Mouse (Mus musculus) thymus, adult 2 months (tissue): ENCODE results near the gene Adat3. TPM values are rescaled to one million over a fixed set of nuclear protein-coding genes. Genes with fewer than 3 reads are reported as not detected.
A peak's percentile ranks its signal among the peaks of the same experiment; 100 is the strongest.

Source experiments
- DNase-seq: peaks from one replicate; pipeline ENCODE4 v3.0.0; 2021
- H3K27ac ChIP-seq: fragments of 200-500 bp; 2 replicates; pipeline ENCODE4 v1.5.1; 2012; ENCODE audit warnings: low read length, control low read depth; ENCODE audit not compliant: control insufficient read depth, insufficient read depth
- H3K27me3 ChIP-seq: fragments of 200-500 bp; 2 replicates; pipeline ENCODE4 v1.6.1; 2012; ENCODE audit warnings: mild to moderate bottlenecking, low read length, moderate library complexity, mixed read lengths; ENCODE audit not compliant: control insufficient read depth, insufficient read depth
- H3K36me3 ChIP-seq: fragments of 200-500 bp; 2 replicates; pipeline ENCODE4 v1.6.1; 2012; ENCODE audit warnings: mild to moderate bottlenecking, low read length, moderate library complexity; ENCODE audit not compliant: control insufficient read depth, insufficient read depth
- H3K4me1 ChIP-seq: fragments of 200-500 bp; replicated peaks from 2 replicates; pipeline ENCODE4 v1.6.1; 2012; ENCODE audit warnings: low read length; ENCODE audit not compliant: control insufficient read depth, insufficient read depth
- H3K4me3 ChIP-seq: fragments of 200-500 bp; 2 replicates; pipeline ENCODE4 v1.5.1; 2012; ENCODE audit warnings: mild to moderate bottlenecking, low read length, control low read depth, moderate library complexity; ENCODE audit not compliant: control insufficient read depth, insufficient read depth
- CTCF ChIP-seq: fragments of 200-500 bp; IDR thresholded peaks from 2 replicates; pipeline ENCODE4 v1.5.1; 2012; ENCODE audit warnings: mild to moderate bottlenecking, control low read depth, low read length, moderate library complexity, borderline replicate concordance; ENCODE audit not compliant: control insufficient read depth, poor library complexity, insufficient read depth; ENCODE audit errors: extremely low read depth
- POLR2A ChIP-seq: fragments of 200-500 bp; IDR thresholded peaks from 2 replicates; pipeline ENCODE4 v1.6.1; 2012; ENCODE audit warnings: mild to moderate bottlenecking, low read length, control low read depth, moderate library complexity; ENCODE audit not compliant: control insufficient read depth, poor library complexity, insufficient read depth; ENCODE audit errors: extremely low read depth
- WGBS: fragments of 180-500 bp; shearing (Covaris S2); methylation state at CpG from one replicate; pipeline ENCODE4 v1.1.7; 2018; 5-methylcytosine and 5-hydroxymethylcytosine counted together
- polyA plus RNA-seq: library from polyadenylated mRNA; depleted of rRNA; stranded (reverse); fragments of >200 nt; gene quantifications from 2 replicates; pipeline ENCODE4 v1.2.3, GENCODE M21; 2012

The Adat3 gene
- polyA plus RNA-seq, 1 experiment: 42.9 TPM

- peak; percentile 99 for DNase-seq
- Histone ChIP-seq H3K27me3 (no peaks in the 10 kb centered on the region), H3K27ac (peak within 1 kb of the TSS; percentile 70), H3K36me3 (no peaks in the 10 kb centered on the region), H3K4me3 (peak within 1 kb of the TSS; percentile 75), H3K4me1 (peaks cover 34% of the 10 kb centered on the region)
- TF ChIP-seq CTCF (0 out of 2 replicates have a peak, but pooled peaks have one; percentile 10), POLR2A (peak; percentile 14; the same call in 1 of the 2 replicates)
- under 1% methylated on average over 82 of the region's 97 CpGs for whole genome bisulfite sequencing
Measured at GRCm38 (mm10) chr10:80577195-80578130, 25.2 kb upstream of the Adat3 start, which contains the start of gene Klf16. Gene Klf16 (minus strand): TSS chr10:80577321.

- no peaks in the 10 kb centered on the region for H3K27me3 ChIP-seq
- peak overlapping the region; percentile 75 for H3K4me3 ChIP-seq
- peaks cover 32% of the 10 kb centered on the region for H3K4me1 ChIP-seq
- DNase-seq: peak; percentile 88
- H3K27ac ChIP-seq: peak overlapping the region; percentile 70
- TF ChIP-seq POLR2A: peak; percentile 49; the same call in 1 of the 2 replicates
- TF ChIP-seq CTCF: peak; percentile 98
- WGBS: under 1% methylated on average over 29 of the region's 29 CpGs
- H3K36me3 ChIP-seq: no peaks in the 10 kb centered on the region
Measured at GRCm38 (mm10) chr10:80578131-80578750, 24.4 kb upstream of the Adat3 start.

- no peaks in the 10 kb centered on the region for H3K36me3 ChIP-seq
- H3K4me1 ChIP-seq: peaks cover 32% of the 10 kb centered on the region
- no peaks in the 10 kb centered on the region for H3K27me3 ChIP-seq
- no peak for TF ChIP-seq POLR2A
- peak; percentile 64; the same call in 1 of the 2 replicates for TF ChIP-seq CTCF
- H3K27ac ChIP-seq: peak overlapping the region; percentile 58
- WGBS: 11% methylated on average over 8 of the region's 8 CpGs
- H3K4me3 ChIP-seq: no peak overlapping the region
- peak; percentile 72 for DNase-seq
Measured at GRCm38 (mm10) chr10:80578911-80579310, 23.8 kb upstream of the Adat3 start.

- Histone ChIP-seq H3K27ac (no peak overlapping the region), H3K27me3 (no peaks in the 10 kb centered on the region), H3K4me1 (peaks cover 32% of the 10 kb centered on the region), H3K36me3 (no peaks in the 10 kb centered on the region), H3K4me3 (no peak overlapping the region)
- TF ChIP-seq CTCF (no peak), POLR2A (no peak)
- DNase-seq: no peak
- 87% methylated on average over 5 of the region's 5 CpGs for WGBS
Measured at GRCm38 (mm10) chr10:80583047-80583446, 19.6 kb upstream of the Adat3 start.

GRCm38 (mm10) chr10:80584045-80584488, 18.6 kb upstream of the Adat3 start:
- H3K36me3 ChIP-seq: no peaks in the 10 kb centered on the region
- no peaks in the 10 kb centered on the region for H3K27me3 ChIP-seq
- 77% methylated on average over 12 of the region's 12 CpGs for WGBS
- TF ChIP-seq POLR2A: no peak
- no peak for TF ChIP-seq CTCF
- no peak overlapping the region for H3K27ac ChIP-seq
- H3K4me1 ChIP-seq: peaks cover 33% of the 10 kb centered on the region
- peak; percentile 16 for DNase-seq
- H3K4me3 ChIP-seq: no peak overlapping the region

GRCm38 (mm10) chr10:80584642-80585552, 17.8 kb upstream of the Adat3 start:
- Histone ChIP-seq H3K36me3 (no peaks in the 10 kb centered on the region), H3K4me3 (no peak overlapping the region), H3K4me1 (peaks cover 39% of the 10 kb centered on the region), H3K27me3 (no peaks in the 10 kb centered on the region), H3K27ac (no peak overlapping the region)
- TF ChIP-seq CTCF: no peak
- TF ChIP-seq POLR2A: no peak
- DNase-seq: peak; percentile 58
- WGBS: 55% methylated on average over 12 of the region's 12 CpGs
